ENCODE assay signal across 7 mouse cellular contexts in the genomic region with DNA sequence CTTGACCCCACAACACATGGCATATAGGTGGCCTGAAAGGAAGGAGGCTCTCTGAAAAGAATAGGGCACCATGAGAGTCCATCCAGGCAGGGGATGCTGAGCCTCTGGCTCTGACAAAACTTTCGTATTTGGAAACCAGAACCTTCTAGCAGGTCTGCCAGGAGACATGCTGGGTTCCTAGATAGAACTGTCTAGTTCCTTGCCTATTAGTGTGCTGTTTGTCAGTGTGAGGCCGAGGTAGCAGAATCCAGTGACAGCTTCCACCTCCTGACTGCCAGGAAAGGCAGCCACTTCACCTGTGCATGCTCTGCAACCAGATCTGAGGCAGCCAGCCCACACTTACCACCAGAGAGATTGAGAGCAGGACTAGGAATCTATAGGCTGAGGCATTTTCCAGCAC.
"Had no signal": no experiment of that assay in that cellular context is flagged by ENCODE, and none has a peak within 500 bp of the region (broad histone marks: within the 10 kb centered on the region; RNA-seq: fewer than 3 reads in every experiment).

No protein-coding gene starts in this region.

- DNase-seq: kidney, postnatal 14 days; layer of hippocampus, postnatal 36 days; lung, adult 18-20 months; right cerebral cortex, adult 18-20 months; right cerebral cortex, postnatal 25 days; thymus, postnatal 4 days had no signal

- ATAC-seq: midbrain, embryonic 16.5 days had no signal
